Mouse (Mus musculus): ENCODE measurements around the gene Pitpnm3.
"Not testable (repeated sequence)": the region's sequence is repeated elsewhere in the genome, so short reads cannot be mapped to it uniquely, and the experiment has no call there.

Pitpnm3 gene

GRCm38 (mm10) chr11:72135383-72136158 lies at the start of gene Pitpnm3:
Pitpnm3 (minus strand) TSS chr11:72135778.
- DNase-seq (ENCODE audit: inconsistent age in 2 of 2, low spot score in 1 of 2), result peak; percentile 73 to 81

DNA sequence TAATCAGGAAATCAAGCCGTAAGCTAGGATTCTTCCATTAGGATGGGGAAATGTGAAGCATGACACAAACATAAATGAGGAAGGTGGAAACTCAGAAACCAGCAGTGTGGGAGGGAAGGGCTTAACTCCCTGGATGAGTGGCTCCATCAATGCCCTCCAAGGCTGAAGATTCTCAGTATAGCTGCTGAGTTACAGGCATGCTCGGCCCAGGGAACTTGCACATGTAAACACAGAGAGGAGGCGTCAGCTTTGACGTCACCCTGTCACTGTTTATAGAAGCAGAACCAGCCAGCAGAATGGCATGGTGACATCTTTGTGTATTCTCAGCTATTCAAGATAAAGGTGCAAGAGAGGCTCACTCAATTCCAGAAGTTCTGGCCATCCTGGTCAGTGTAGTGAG lies 48.7 kb upstream of the Pitpnm3 start:
- no peak for DNase-seq (ENCODE audit: inconsistent age in 2 of 2, low spot score in 1 of 2)

- DNase-seq (ENCODE audit: inconsistent age in 2 of 2, low spot score in 1 of 2), result no peak
Measured at GRCm38 (mm10) chr11:72181136-72181535, 45.6 kb upstream of the Pitpnm3 start.

- DNase-seq (ENCODE audit: inconsistent age in 2 of 2, low spot score in 1 of 2), result no peak
Measured at GRCm38 (mm10) chr11:72180556-72180955, 45.0 kb upstream of the Pitpnm3 start.

GRCm38 (mm10) chr11:72176553-72176952 lies 41.0 kb upstream of the Pitpnm3 start:
- no peak for DNase-seq (ENCODE audit: inconsistent age in 2 of 2, low spot score in 1 of 2)

- no peak for DNase-seq (ENCODE audit: inconsistent age in 2 of 2, low spot score in 1 of 2)
Measured at GRCm38 (mm10) chr11:72175966-72176365, 40.4 kb upstream of the Pitpnm3 start.

- DNase-seq (ENCODE audit: inconsistent age in 2 of 2, low spot score in 1 of 2), result no peak
Measured at GRCm38 (mm10) chr11:72174721-72175120, 39.1 kb upstream of the Pitpnm3 start.

- DNase-seq (ENCODE audit: inconsistent age in 2 of 2, low spot score in 1 of 2), result no peak
Measured at GRCm38 (mm10) chr11:72173506-72173905, 37.9 kb upstream of the Pitpnm3 start.

DNA sequence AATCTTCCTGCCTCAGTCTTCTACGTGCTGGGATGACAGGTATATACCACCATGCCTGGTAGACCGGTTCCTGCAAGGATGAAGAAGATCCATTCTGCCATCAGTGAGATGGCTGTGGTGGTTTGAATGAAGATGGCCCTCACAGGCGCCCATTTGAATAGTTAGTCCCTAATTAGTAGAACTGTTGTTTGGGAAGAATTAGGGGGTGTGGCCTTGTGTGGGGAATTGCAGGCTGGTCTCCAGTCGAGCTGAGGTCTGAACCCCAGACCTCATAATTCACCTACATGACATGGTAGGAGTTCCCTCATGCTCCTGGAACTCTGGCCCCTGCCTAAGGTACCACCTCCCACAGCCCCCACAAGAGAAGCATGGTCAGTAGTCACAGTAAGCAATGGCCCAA lies 36.3 kb upstream of the Pitpnm3 start:
- DNase-seq (ENCODE audit: inconsistent age in 2 of 2, low spot score in 1 of 2), result not testable (repeated sequence)

- no peak for DNase-seq (ENCODE audit: inconsistent age in 2 of 2, low spot score in 1 of 2)
Measured at GRCm38 (mm10) chr11:72169871-72170270, 34.3 kb upstream of the Pitpnm3 start.

DNA sequence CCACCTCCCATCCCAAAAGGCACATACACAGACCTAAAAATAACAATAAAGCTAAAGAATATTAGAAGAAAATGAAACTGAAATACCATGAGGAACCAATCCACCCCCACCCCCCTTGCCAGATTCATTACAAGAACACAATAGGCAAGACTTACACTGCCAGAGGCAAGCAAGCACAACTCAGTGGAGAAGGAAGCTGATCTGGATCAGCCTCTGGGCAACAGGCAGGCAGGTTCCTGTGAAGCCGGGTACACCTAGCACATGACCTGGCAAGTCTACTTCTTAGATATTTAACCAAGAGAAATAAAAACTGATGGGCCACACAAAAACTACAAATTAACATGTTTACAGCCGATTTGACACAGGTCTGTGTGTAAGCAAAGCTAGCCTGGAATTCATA lies 27.6 kb upstream of the Pitpnm3 start:
- DNase-seq (ENCODE audit: inconsistent age in 2 of 2, low spot score in 1 of 2), result no peak

DNA sequence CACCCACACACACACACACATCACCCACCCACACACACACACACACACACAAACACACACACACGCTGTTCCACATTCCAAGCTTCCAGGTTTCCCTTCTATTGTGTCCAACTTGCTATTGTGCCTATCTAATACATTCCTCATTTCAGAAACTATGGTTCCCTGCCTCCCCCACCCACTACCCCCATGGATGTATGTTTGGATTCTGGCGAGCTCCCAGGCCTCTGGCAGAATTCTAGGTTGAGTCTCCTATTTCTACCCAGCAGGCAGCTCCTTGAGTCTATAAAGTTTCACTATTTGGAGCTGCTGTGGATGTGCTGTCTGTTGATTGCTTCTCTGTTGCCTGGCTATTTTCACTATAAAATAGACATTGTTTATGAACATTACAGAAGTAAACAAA lies 21.0 kb upstream of the Pitpnm3 start:
- no peak for DNase-seq (ENCODE audit: inconsistent age in 2 of 2, low spot score in 1 of 2)

GRCm38 (mm10) chr11:72155981-72156428 lies 20.4 kb upstream of the Pitpnm3 start:
- no peak for DNase-seq (ENCODE audit: inconsistent age in 2 of 2, low spot score in 1 of 2)

DNA sequence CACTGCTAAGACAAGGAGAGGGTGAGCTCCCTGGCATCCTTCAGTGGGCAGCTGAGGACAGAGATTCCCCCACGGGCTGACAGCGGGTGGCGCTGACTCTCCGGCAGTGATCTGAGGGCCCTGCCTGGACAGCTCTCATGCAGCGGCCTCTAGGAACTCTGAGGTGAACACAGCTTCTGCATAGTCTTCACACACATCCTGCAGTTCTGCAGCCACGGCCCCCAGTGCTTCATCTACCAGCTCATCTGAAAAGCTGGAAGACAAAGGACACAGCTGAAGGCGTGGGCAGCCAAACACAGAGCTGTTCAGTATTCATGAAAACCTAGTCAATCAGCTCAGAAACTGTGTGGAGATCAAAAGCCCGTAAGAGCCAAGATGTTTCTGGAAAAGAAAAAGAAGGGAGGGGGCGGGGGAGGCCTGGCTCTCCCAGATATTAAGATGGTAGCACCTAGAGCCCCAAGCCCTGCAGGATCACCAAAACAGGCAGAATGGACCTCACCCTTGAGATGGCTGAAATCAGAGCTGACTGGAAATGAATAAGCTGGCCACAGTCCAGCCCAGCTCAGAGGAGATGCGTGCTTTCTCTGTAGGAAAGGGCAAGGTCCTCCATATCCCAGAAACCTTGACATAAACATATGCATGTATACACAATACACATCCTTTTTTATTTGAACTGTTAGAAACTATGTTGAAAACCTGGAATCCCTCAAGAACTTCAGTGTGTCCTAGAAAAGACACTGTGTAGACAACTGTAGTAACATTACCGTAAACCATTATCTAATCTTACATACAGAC lies 19.8 kb upstream of the Pitpnm3 start:
- peak in 1 of 2 experiments; percentile 68 for DNase-seq (ENCODE audit: inconsistent age in 2 of 2, low spot score in 1 of 2)

DNA sequence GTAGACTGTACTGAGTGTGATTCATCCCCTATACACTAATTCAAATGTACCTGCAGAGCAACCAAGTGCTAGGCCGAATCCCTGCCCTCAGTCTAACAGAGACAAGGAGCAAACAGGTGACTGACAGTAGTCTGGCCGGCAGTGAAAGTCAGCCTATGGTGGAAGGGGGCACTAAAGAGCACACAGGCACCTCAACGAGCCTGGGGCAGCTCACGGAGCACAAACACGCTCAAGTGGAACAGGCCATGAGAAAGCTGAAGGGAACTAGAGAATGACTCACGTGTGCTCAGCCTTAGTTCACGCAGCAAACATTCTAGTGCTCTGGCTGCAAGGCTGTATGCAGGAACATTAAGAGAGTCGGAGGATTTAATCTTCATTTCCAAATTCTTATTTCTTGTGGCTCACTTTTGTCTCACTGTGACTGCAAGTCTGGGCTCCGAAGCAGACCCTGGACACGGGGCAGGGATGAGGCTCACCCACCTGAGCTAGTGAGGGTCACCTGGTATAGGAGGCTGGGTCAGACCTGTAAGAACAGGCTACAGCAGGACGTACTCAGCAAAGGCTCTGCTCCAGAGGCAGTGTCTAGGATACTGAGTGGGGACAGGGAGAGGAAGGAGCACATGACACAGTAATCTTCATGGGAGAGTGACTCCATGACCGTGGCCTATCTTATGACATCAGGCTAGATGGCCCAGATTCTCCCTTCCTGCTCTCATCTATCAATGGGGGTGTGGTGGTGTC lies 17.7 kb upstream of the Pitpnm3 start:
- no peak for DNase-seq (ENCODE audit: inconsistent age in 2 of 2, low spot score in 1 of 2)

GRCm38 (mm10) chr11:72151120-72151519 lies 15.5 kb upstream of the Pitpnm3 start:
- DNase-seq (ENCODE audit: inconsistent age in 2 of 2, low spot score in 1 of 2), result no peak

DNA sequence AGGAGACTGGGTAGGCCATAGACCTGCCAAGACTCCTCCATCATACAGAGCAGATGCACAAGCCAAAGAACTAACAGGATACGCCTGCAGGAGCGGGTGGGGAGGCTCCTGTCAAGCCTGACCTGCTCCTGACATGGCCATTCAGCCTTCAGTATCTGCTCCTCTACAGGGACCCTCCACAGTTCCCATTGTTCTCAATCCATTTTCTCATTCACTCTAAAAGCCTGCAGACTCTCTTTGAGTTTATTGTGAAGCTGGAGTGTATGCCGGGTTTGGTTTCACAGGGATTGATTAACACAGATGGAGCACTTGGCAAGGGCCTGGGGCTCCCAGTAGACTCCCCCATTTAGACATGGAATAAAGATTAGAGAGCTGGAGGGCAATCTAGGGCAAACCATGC lies 12.3 kb upstream of the Pitpnm3 start:
- DNase-seq (ENCODE audit: inconsistent age in 2 of 2, low spot score in 1 of 2), result no peak

- no peak for DNase-seq (ENCODE audit: inconsistent age in 2 of 2, low spot score in 1 of 2)
Measured at GRCm38 (mm10) chr11:72145877-72146248, 10.3 kb upstream of the Pitpnm3 start.

GRCm38 (mm10) chr11:72145182-72145876 lies 9.8 kb upstream of the Pitpnm3 start:
- peak; percentile 61 to 73 for DNase-seq (ENCODE audit: inconsistent age in 2 of 2, low spot score in 1 of 2)

GRCm38 (mm10) chr11:72142889-72143288 lies 7.3 kb upstream of the Pitpnm3 start:
- DNase-seq (ENCODE audit: inconsistent age in 2 of 2, low spot score in 1 of 2), result no peak

DNA sequence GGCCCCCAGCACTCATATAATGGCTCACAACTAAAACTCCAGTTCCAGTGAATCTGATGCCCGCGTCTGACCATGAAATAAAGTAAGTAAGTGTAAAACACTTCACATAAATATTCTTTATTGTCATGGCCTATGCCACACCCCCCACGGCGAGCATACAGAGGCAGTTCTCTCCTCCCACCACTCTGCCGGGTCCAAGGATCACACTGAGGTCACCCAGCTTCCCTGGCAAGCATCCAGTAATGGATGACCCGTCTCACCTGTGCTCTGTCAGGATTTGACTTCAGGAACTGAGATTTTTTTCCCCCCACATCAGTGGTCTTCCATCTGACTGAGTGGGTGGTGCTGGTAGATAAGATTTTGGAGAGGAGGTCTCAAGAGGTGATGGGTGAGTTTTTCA lies 4.6 kb upstream of the Pitpnm3 start:
- no peak for DNase-seq (ENCODE audit: inconsistent age in 2 of 2, low spot score in 1 of 2)
